Mouse (Mus musculus): ENCODE measurements around the gene Cpa4.

GRCm38 (mm10) chr6:30553381-30554010 lies 14.7 kb upstream of the Cpa4 start:
- TF ChIP-seq POLR2A (IDR thresholded peaks at IDR 0.05; ENCODE audit: borderline replicate concordance, low read depth, low read length) (no peak), CTCF (IDR thresholded peaks at IDR 0.05; ENCODE audit: low read depth, low read length) (no peak)

Measured in bone marrow macrophage, adult 2 months (primary cell).